Mouse (Mus musculus): Measurements from ENCODE around the gene Ctf2.

GRCm38 (mm10) chr7:127689626-127690280, 42.2 kb downstream of the Ctf2 start:
- TF ChIP-seq CTCF (IDR thresholded peaks at IDR 0.05; ENCODE audit: low read depth, low read length) = no peak
- no peak for TF ChIP-seq GATA2 (IDR thresholded peaks at IDR 0.05; ENCODE audit: borderline replicate concordance, low read depth, low read length)

Measured in G1E (cell line).